Mouse (Mus musculus) lung, postnatal 25 days (tissue): ENCODE data around the gene Tekt1.
A peak's percentile ranks its signal among the peaks of the same experiment; 100 is the strongest.

Experiments
- DNase-seq: peaks from one replicate; pipeline ENCODE4 v3.0.0; 2022; ENCODE audit warnings: low spot score

Tekt1 gene

GRCm38 (mm10) chr11:72342549-72343237 is 19.5 kb downstream of the Tekt1 start:
- DNase-seq = peak; percentile 65

GRCm38 (mm10) chr11:72339716-72340115 is 22.5 kb downstream of the Tekt1 start:
- no peak for DNase-seq

- no peak for DNase-seq
Observed at GRCm38 (mm10) chr11:72338437-72338871, 23.8 kb downstream of the Tekt1 start.

GRCm38 (mm10) chr11:72336726-72337125 is 25.5 kb downstream of the Tekt1 start:
- DNase-seq = no peak

GRCm38 (mm10) chr11:72334653-72335052 is 27.6 kb downstream of the Tekt1 start:
- no peak for DNase-seq

GRCm38 (mm10) chr11:72332951-72333667 is 29.1 kb downstream of the Tekt1 start:
- no peak for DNase-seq

GRCm38 (mm10) chr11:72325701-72326100 is 36.5 kb downstream of the Tekt1 start:
- DNase-seq = no peak

GRCm38 (mm10) chr11:72324431-72324830 is 37.8 kb downstream of the Tekt1 start:
- DNase-seq = no peak

GRCm38 (mm10) chr11:72318026-72318425 is 44.2 kb downstream of the Tekt1 start:
- DNase-seq = no peak

- DNase-seq = no peak
Observed at GRCm38 (mm10) chr11:72314151-72314895, 47.9 kb downstream of the Tekt1 start, which contains the start of gene Fbxo39. Fbxo39 (plus strand) TSS chr11:72314444.

- DNase-seq = no peak
Observed at GRCm38 (mm10) chr11:72311355-72312001, 50.8 kb downstream of the Tekt1 start.

- DNase-seq = no peak
Observed at GRCm38 (mm10) chr11:72310491-72310890, 51.8 kb downstream of the Tekt1 start.

- DNase-seq = no peak
Observed at GRCm38 (mm10) chr11:72308982-72309381, 53.3 kb downstream of the Tekt1 start.

- DNase-seq = no peak
Observed at GRCm38 (mm10) chr11:72307461-72307860, 54.8 kb downstream of the Tekt1 start.

- peak; percentile 59 for DNase-seq
Observed at GRCm38 (mm10) chr11:72302230-72302629, 60.0 kb downstream of the Tekt1 start.

GRCm38 (mm10) chr11:72301334-72301733 is 60.9 kb downstream of the Tekt1 start, which contains the start of gene Xaf1:
Xaf1 (plus strand) TSS chr11:72301629.
- peak; percentile 89 for DNase-seq
